Mouse (Mus musculus): ENCODE results near the gene Lamtor2.
A peak's percentile ranks its signal among the peaks of the same experiment; 100 is the strongest.

Lamtor2 gene

DNA sequence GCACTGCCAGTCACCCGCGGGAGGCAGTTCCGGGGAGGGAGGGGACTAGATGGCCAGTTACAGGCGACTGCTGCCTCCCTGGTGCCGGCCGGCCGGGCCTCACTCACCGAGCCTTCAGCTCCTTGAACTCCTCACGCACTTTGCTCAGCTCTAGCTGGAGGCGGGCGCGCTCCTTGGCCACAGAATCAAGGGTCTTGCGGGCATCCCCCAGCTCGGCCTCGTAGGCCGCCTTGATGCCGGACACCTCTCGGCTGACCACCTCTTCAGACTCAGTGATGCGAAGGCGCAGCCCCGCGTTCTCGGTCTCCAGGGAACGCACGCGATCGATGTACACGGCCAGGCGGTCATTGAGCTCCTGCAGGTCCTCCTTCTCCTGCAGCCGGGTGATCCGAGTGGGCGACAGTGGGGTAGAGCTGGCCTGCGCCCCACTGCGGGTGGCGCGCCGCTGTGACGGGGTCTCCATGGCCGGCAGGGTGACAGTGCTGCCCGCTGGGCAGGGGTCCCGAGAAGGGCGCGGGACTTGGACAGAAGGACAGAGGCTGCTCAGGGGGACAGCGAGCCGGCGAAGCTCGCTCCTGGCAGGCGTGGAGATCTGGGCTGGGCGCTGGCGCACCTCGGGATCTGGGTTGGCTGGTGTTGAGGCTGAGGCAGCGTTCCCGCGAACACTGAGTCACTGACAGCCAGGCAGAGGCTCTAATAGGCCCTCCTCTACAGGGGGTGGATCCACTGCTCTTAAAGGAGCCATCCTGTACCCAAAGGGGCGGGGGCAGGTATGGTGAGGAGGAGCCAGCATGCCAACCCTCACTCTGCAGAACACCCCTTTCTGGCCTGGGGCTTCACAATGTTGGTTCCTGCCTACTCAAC is 50.0 kb downstream of the Lamtor2 start:
- peak; percentile 83 for DNase-seq (ENCODE audit: low spot score)

GRCm38 (mm10) chr3:88502031-88502571 is 50.8 kb downstream of the Lamtor2 start:
- DNase-seq (ENCODE audit: low spot score), result no peak

- no peak for DNase-seq (ENCODE audit: low spot score)
Measured at GRCm38 (mm10) chr3:88501366-88502030, 51.4 kb downstream of the Lamtor2 start.

DNA sequence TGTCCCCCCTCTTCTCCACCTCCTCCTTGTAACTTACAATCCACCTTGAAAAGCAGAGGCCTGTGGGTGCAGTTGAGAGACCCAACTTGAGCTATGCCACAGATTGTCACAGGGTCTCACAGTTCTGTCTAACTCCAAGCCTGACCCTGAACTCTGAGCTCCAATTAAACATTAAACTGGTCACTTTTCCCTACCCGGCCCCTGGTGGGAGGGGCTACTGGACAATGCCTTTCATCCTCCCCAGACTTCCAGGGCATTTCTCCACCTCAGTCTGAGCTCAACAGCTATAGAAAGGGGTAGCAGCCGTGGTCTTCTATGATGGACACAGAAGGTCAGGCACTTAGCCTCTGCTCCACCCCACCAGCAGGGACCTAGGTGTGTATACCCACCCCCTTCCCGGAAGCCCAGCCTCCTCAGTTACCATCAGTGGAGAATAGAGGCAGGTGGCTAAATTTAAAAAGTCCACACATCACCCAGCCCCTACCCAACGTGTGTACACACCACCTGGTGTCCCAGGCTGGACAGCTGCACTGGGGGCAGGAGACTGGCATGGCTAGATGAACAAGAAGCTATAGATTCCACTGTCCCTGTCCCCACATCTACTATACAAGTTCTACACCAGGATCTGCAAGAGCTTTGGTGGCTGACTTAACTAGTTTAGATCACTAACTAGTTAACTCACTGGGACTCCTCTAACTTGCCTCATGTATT is 52.1 kb downstream of the Lamtor2 start:
- DNase-seq (ENCODE audit: low spot score), result no peak

DNA sequence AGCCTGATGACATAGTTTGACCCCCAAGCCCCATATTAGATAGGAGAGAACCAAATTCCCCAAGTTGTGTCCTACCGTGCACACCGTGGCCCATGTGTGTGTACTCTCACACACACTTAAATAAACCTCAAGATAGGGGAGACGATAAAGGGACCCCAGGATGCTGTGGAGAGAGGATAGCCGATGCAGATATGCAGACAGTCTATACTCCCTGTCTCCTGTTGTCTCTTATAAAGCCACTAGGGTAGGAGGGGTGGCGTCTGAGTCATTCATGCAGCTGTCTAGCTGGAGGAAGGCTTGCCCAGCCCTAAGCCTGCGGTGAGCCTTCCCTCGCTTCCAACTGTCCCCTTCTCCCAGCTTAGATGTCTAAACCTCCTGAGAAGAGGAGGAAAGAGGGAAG is 52.8 kb downstream of the Lamtor2 start:
- DNase-seq (ENCODE audit: low spot score), result no peak
